Mouse (Mus musculus) left cerebral cortex, adult 11 months (tissue): ENCODE measurements around the gene Rpl37a.
A peak's percentile ranks its signal among the peaks of the same experiment; 100 is the strongest.

Source experiments
- DNase-seq: peaks from one replicate; pipeline ENCODE4 v3.0.0; 2022; ENCODE audit warnings: low spot score

Gene Rpl37a

GRCm38 (mm10) chr1:72710753-72711653 is at the start of gene Rpl37a:
Gene Rpl37a (plus strand): TSS chr1:72711290.
- DNase-seq: peak; percentile 94

DNA sequence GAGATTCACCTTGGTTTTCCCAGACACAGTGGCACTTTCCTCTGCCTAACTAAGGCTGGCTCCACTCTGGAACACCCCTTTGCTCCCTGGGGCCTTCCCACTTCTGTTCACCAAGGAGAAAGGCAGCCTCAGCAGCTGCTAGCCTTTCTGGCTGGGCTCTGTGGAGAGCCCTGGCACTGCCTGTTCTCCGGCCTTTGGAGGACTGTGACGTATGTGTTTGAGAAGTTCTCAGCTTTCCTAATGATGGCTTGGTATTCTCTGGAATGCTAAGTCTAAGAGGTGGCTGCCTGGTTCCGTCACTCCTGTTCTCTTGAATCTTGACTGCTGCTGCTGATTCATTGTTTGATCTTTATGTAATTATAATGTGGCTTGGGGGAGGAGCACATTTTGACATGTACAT is 38.0 kb upstream of the Rpl37a start:
- DNase-seq: no peak

DNA sequence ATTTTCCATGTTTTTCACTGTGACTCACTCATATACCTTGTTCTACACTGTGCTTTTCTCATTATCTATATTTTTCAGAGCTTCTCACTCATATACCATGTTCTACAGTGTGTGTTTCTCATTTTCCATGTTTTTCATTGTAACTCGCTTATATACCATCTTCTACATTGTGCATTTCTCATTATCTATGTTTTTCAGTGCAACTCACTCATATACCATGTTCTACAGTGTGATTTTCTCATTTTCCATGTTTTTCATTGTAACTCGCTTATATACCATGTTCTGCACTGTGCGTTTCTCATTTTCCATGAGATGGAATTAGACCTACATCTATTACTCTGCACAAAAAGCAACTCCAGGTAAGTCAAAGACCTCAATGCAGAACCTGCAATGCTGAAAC is 14.8 kb upstream of the Rpl37a start:
- DNase-seq: no peak

DNA sequence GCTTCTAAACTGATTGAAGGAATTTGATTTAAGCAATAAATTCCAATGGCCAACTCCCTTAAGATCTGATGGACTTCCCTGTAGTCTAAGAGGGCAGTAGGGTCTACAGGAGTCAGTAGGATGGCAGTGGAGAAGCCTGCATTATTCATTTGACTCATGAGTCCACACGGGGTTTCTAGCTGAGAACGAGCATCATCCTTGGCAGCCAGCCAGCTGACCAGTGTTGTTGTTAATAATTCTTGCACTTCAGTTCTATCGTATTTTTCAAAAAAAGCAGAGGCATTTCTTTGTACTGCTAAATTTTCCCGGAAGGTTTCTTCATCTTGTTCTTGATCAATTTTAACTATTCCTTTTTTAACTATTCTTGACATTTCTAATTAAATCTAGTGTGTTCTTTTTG is 12.4 kb upstream of the Rpl37a start:
- no peak for DNase-seq

- DNase-seq: no peak
Observed at GRCm38 (mm10) chr1:72700479-72700878, 10.6 kb upstream of the Rpl37a start, which contains the start of gene Ankar. Gene Ankar (minus strand): TSS chr1:72700579.

DNA sequence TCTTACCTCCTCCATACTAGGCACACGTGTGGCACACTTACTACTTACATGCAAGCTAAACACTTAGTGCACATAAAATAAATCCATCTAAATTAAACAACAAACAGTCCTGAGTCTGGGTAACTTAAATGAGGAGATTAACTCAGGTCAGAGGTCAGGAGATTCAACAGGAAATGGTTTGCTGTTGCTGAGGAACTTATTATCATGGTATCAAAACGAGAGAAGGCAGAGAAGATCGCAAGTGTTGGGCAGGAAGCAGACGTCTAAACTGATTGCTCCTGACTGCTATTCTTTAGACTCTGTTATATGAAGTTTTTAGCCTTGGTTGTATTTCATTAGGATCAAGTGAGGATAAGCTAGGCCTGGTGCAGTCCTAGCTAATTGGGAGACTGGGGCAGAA is 3.6 kb upstream of the Rpl37a start:
- DNase-seq: no peak

- DNase-seq: no peak
Observed at GRCm38 (mm10) chr1:72711684-72712083, 594 bp downstream of the Rpl37a start.

DNA sequence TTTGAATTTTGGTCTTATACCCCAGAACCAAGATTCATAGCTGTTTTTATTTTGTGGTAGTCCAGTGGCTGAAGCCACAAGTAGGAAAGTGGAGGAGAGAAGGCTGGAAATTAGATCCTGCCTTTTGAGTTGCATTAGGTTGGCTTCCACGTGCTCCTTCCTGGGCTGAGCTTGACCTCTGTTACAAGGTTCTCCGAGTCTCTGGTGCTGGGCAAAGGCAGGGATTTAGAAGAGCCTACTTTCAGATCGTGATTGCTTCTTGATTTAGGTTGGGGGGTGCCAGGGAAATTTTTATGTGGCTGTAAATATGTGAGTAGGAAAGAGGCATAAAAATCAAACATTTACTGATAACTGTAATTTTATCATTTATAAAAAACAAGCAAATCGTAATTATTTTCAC is 3.5 kb downstream of the Rpl37a start:
- no peak for DNase-seq

DNA sequence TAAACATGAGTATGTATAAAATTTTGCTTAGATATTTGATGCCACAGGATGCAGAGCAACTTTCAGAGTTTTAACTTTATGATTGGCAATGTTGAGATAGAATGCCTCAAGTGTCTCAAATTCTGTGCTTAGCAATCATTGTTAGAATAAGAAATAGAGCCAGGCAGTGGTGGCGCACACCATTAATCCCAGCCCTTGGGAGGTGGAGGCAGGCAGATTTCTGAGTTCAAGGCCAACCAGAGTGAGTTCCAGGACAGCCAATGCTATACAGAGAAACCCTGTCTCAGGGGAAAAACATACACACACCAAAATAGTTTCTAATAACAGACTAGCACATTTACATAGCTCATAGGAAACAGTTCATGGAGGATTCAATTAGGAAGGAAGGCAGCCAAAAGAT is 4.0 kb downstream of the Rpl37a start:
- no peak for DNase-seq

DNA sequence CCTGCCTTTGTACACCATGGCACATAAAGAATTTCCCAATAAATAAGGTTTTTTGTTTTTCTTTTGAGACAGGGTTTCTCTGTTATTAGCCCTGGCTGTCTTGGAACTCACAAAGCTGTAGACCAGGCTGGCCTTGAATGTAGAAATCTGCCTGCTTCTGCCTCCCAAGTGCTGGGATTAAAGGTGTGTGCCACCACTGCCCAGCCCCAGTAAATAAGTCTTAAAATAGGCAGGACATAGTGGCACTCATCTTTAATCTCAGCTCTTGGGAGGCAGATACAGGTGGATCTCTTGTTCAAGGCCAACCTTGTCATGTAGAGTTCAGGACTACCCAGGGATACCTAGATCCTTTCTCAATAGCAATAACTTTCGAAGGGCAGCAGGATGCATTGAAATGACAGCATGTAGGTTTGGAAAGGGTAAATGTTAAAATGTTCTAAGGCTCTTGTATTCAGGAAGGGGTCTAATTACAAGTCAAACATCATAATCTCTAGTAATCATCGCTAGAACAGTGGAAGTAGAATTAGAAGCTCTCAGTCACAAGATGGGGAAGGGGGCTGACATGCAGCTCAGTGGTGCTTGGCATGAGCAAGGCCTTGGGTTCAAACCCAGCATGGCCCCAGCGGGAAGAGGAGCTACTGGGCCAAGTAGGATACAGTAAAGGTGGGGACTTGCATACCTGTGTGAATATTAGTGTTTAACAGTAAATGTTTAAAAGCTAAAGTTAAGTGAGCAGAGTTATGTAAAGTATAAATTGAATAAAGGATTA is 4.7 kb downstream of the Rpl37a start:
- no peak for DNase-seq

DNA sequence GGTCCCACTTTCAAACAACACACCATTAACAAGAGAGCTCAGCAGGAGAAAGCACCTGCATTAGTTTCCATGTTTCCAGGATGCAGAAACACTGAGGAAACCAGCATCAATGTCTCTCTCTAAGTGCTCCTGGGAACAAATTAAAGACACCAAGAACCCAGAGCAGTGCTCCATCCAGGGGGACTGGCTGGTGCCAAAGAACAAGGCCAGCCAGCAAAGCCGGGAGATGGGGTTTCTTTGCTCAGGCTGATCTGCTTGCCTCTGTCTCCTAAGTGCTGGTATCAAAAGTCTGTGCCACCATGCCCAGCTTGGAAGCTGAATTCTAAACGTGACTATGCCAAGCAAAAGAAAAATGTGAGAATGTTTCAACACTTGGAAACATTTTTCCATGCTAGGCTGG is 5.3 kb downstream of the Rpl37a start:
- DNase-seq: no peak

DNA sequence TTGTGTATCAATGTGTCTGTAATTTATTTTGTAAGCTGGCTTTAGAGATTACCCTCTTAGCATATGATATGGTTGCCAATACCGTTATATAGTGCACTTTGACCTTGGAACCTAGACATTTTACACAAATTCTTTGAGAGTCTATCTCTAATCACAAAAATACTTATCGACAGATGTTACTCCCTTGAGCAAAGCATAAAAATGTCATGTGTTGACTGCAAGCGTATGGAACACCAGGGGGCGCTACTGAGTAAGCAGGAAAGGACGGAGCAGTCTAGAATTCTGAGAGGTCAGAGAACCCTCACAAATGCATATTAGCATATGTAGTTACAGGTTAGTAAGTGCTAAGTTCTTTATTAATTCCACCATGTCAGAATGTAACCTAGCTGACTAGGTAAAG is 5.8 kb downstream of the Rpl37a start:
- DNase-seq: peak; percentile 51

DNA sequence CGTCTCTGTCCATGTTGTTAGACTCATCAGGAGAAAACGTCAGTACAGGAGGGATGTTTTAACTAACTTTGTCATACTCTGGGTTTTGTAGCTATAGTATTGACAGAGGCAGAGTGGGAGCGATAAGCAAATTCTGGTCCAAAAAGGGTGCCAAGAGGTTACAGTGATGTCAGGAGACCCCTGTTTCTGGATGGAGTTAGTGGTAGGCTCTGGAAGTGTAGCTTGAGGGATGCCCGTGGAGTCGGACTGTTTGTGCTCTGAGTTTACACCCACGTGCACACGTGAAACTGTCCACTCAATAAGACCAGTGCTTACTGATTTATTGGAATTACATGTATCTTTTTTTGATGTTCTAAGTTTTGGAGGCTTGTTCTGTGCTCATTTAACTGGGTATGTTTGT is 6.5 kb downstream of the Rpl37a start:
- no peak for DNase-seq

GRCm38 (mm10) chr1:72718846-72719245 is 7.8 kb downstream of the Rpl37a start:
- peak; percentile 25 for DNase-seq

DNA sequence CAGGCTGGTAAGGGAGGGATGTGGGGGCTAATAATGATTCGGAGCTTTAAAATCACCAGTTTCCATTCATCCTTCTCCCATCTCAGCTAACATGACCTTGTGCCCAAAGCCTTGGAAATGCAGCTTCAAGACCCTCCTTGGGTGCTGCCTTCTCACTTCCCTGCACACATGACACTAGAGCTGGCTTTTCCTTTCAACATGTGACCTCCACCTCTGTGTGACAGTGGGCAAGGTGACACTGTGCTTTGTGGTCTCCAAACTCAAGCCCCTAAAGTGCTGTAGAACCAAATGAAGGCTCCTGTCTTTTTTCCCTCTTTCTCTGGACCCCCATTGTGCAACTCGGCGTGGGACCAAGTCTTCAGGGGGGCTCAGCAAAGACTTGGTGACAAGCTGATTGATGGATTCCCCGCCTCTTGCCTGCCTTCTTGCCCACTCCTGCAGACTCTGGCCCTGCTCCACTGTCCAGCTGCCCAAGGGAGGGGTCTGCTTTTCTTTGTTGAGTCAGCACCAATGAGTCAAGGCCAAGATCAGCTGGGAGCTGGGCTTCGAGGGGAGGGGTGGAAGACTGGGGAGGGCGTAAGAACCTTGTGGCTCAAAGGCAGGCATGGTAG is 9.1 kb downstream of the Rpl37a start:
- no peak for DNase-seq

- no peak for DNase-seq
Observed at GRCm38 (mm10) chr1:72722646-72723045, 11.6 kb downstream of the Rpl37a start.

GRCm38 (mm10) chr1:72724354-72724753 is 13.3 kb downstream of the Rpl37a start:
- no peak for DNase-seq

DNA sequence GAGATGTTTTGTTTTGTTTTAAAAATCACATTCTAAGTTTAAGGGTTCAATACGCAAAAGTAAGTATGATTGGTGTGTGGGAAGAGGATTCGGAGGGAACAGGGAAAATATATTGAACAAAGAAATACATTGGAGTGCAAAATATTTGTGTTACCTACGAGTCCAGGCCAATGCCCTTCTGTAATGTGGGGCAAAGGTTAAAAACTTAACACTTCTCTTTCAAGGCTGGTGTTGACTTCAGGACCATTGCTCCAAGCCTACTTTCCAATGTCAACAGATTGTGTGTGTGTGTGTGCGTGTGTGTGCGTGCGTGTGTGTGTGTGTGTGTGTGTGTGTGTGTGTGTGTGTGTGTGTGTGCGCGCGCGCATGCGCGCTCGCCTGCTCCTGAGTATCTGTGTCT is 14.9 kb downstream of the Rpl37a start:
- DNase-seq: no peak

DNA sequence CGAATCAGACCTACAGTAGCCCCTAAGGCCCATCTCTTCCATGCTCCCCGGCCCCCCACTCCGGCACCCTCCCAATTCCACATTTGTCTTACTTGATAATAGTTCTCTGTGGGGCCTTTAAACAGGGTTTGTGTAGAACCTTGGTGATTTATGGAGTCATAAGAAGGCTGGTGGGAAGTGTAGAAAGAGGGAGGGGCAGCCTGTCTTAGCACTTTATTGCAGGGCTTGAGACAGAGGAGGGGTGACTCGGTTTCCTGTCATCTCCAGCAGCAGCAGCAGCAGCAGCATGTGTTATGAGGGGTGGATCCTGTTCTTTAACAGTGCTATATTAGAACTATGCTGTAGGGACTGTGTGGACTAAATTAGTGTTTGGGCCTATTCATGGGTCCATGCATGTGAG is 17.7 kb downstream of the Rpl37a start:
- no peak for DNase-seq

- DNase-seq: no peak
Observed at GRCm38 (mm10) chr1:72730126-72730525, 19.0 kb downstream of the Rpl37a start.

DNA sequence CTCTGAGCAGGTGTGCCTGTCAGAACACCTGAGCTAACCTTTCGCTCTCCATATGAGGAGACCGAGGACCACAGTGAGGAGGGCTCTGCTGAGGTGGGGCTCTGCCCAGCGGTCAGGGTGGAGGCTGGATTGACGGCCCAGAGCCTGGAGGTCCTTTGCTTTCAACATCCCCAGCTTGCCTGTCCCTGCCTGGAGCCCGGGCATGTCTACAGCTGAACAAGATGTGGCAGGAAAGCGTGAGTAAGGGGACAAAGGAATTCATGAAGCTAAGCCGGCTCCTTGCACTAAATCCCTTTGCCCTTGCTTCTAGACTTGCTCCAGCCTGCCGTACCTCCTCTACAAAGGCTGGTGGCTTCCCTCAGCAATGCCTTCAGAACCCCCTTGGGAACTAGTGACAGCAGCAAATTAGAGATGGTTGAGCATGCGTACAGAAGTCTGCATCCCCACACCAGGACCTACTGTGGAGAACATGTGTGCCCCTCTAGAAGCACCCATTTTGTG is 22.2 kb downstream of the Rpl37a start:
- no peak for DNase-seq

DNA sequence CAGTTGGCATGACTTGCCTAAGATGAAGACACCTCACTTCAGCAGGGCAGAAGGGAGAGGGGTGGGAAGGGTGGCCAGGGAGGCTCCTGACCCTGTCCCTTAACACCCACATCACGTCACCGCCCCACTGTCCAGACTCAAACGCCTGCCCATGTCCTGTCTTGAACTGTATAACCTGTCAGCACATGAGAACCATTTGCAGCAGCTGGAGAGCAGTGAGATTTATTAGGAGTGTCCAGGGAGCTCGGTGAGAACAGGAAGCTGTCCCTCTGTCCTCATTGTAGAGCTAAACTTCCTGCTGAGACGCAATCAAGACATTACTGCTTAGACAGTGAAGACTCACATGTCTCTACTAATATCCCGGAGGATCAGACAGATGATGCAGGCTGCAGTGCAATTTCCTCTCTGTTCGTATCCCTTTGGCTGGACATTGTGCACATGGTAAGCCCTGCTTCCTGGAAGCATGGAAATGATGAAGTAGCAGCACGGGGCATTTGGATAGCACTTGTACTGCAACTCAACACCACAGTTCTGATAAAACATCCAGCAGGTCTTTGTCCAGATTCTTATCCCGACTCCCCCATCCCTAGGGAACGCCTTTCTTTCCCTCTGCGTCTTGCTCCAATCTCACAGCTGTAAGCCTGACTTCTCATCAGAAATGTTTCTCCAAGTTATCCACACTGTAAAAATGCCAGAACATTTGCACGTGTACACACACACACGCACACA is 25.5 kb downstream of the Rpl37a start:
- no peak for DNase-seq
